Mouse (Mus musculus) adrenal gland, postnatal 10 days (tissue): ENCODE results near the gene Gm20479. TPM values are rescaled to one million over a fixed set of nuclear protein-coding genes. Genes with fewer than 3 reads are reported as not detected.

Experiments used
- DNase-seq: peaks from one replicate; pipeline ENCODE4 v3.0.0; 2021; ENCODE audit warnings: mixed read lengths
- total RNA-seq, 2 experiments: library from RNA; stranded (reverse); gene quantifications; 2 replicates each; pipeline ENCODE4 v1.2.3; 2021

Gm20479 gene
- total RNA-seq, 2 experiments from 2014 or later, result 2.5 TPM; not detected in 1

DNA sequence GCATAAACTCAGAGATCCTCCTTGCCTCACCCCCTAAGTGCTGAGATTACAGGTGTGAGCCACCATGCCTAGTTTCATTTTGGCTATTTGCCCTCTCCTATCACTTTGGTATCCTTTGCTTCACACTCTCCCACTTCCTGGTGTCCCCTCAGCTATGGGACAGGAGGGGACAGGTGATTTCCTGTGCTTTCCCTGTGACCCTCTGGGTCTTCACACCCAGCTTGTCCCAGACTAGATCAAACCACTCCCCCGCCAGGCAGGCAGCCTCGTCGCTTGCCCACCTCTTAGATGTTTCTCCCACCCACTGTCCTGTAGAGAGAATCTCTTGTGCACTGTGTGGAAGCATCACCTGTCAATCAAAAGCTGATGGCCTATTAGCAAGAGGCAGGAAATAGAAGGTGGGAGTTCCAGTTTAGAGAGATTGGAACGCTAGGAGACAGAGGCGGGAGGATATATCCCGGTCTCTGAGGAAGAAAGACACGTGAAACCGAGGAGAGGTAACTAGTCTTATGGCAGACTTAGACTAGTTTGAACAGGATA, 46.2 kb downstream of the Gm20479 start:
- no peak for DNase-seq

DNA sequence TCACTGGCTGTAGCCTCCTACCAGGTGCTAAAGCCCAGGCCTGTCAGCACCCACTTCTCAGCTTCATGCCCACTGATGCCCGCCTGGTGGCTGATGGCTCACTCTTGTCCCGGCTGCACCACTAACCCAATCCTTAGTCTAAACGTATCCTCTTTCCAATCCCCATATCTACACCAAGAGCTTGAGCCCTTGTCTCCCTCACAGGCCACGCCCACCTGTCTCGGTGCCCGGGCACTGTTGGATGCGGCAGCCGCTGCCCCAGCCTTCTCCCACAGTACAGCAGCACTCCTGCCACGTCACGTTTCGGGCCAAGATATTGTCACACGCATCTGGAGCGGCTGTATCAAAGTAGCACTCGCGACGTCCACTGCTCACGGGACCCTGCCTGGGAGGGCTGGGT, 46.9 kb downstream of the Gm20479 start:
- peak; percentile 70 for DNase-seq

DNA sequence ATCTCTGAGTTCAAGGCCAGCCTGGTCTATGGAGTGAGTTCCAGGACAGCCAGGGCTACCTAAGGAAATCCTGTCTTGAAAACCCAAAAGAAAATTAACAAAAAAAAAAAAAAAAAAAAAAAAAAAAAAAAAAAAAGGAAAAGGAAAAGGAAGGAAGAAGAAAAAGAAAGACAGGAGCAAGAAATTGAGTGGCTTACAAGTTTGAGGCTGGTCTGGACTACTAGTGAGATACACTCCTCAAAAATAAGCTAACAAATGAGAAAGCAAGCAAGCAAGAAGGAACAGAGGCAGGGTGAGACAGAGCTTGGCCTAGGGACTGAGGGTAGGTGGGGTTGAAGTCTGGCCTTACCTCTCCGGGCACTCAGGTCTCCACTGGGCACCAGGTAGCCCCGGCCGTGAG, 47.4 kb downstream of the Gm20479 start:
- no peak for DNase-seq

DNA sequence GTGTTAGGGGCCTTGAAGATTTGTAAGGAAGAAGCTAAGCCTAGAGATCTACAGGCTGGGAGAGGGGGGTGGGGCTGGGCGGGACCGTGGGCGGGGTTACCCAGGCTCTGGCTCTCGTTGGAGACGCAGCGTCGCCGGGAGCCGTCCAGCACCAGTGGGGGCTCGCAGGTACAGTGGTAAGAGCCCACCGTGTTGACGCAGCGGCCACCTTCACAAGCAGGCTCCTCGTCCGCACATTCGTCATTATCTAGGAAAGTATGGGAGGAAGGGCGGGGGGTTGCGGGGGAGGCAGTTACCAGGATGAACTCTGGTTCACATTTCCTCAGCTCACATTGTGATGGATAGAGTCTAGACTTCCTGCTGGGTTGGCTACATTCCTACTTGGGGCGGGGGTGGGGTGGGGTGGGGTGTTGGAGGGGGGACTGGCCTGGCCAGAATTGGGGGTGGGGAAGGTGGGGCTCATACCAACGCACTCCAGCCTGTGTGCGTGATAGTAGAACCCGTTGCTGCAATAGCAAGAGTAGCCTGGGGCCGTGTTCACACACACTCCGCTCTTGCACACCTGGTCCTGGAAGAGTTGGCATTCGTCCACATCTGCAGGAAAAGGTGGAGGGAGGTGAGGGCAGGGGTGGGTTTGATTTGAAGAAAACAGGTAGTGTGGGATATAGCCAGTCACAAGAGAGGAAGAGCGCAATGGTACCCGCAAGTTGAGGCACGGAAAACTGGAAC, 48.2 kb downstream of the Gm20479 start:
- no peak for DNase-seq

DNA sequence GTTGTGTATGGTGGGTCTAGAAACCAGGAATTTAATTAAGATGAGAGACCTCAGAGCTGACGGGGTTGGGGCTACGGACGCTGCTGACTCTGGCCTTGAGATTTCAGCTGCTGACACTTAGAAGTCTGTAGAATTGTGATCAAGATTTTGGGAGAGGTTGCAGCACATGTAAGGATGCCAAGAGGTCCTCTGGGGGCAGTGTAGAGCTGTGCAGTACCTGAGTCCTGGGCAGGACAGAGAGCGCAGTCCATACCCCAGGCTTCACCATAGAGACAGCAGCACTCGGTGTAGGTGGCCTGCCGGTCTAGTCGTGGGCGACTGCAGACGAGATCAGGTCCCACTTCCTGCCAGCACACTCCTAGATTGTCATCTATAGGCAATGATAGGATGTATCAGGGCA, 49.7 kb downstream of the Gm20479 start:
- no peak for DNase-seq

DNA sequence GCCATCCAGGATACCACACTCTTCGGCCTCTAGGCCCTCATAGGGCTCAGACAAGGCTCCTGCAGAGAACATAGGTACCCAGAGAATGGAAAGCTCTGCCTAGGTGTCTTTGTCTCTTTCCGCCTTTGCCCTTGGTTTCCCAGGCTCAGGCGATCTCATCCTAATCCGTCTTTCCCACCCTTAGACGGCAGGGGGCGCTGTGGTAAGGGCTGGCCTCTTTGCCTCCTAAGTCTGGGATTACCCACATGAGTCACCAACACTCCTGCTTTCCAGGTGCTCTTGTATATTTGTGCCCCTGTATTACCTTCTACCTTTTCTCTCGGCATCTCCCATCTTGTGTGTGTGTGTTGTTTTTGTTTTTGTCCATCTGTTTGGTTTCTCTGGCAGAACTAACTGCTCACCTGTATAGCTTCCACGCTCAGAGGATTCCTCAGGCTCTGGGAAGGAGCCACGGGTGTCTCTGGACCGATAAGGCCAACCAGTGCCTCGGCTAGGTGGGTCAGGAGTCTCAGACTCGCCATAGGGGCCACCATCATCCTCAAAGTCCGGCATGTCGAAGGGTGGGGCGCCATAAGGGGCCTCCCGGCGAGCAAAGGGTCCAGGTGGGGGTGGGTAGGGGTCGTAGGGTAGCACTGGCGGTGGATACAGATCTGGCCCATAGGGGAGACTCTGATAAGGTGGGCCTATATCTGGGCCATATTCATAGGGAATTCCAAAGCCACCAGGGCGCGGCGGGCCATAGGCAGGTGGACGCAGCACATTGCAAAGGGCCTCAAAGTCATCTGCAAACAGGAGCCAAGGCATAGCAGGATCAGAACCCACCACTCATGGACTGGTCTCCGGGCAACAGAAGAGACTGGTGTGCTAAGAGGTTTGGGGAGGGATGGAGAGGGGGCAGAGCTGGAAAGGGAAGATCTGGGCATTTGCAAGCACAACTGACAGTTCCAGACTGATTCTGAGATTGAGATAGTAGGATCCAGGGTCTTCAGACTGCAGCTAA, 50.8 kb downstream of the Gm20479 start:
- peak; percentile 58 for DNase-seq

DNA sequence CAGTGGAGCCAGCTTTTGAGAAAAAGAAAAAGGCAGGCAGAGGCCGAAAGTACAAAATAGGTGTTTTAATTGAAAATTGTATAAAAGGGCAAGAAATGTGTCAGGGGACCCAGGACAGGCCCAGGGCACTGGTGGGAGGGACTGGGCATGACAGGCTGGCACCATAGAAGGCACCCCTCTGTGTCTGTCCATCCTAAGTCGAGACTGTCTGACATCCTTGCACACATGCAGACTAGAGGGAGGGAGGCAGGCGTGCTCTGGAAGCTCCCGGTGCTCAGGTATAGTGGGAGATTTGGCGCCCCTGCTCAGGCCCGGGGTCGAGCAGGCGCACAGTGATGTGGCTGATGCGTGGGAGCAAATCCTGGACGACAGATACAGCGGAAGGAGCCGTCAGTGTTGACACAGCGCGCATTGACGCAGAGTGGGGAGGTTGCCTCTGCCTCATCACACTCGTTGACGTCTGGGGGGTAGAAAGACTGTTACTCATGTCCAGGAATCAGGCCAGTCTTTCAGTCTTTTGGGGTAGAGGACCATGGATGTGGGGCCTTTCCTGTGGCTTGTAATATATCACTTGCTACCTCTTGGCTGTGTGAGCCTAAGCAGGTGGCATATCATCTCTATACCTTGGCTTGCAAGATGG, 52.0 kb downstream of the Gm20479 start:
- DNase-seq, result no peak

Other genes with a start within 250 kb of the Gm20479 start
- 100 to 1,000 TPM; 291 to 323 TPM for gene Cyp2f2, start 237.5 kb downstream of the Gm20479 start, total RNA-seq
- gene Cyp2t4, start 203.7 kb downstream of the Gm20479 start, total RNA-seq, result not detected
- gene Egln2, start 190.6 kb downstream of the Gm20479 start, total RNA-seq, result 10 to 100 TPM; 88.9 to 90.2 TPM
- 10 to 100 TPM; 36.1 to 42.0 TPM for gene Rab4b, start 178.5 kb downstream of the Gm20479 start, total RNA-seq
- gene Gm21983, start 176.3 kb downstream of the Gm20479 start, total RNA-seq, result not detected
- gene Mia, start 176.3 kb downstream of the Gm20479 start, total RNA-seq, result under 1 TPM in 1 of 2 experiments, not detected in 1; 0.69 TPM
- 10 to 100 TPM; 16.1 to 18.1 TPM for gene BC024978, start 161.6 kb downstream of the Gm20479 start, total RNA-seq
- 10 to 100 TPM; 59.6 to 66.9 TPM for gene Snrpa, start 161.1 kb downstream of the Gm20479 start, total RNA-seq
- 10 to 100 TPM in 1 of 2 experiments, 1 to 10 TPM in 1; 9.6 to 10.5 TPM for gene Itpkc, start 128.8 kb downstream of the Gm20479 start, total RNA-seq
- 10 to 100 TPM; 33.1 to 36.8 TPM for gene Coq8b, start 124.4 kb downstream of the Gm20479 start, total RNA-seq
- gene Numbl, start 99.0 kb downstream of the Gm20479 start, total RNA-seq, result 10 to 100 TPM; 11.3 to 13.6 TPM
- gene Ltbp4, start 19.7 kb downstream of the Gm20479 start, total RNA-seq, result 100 to 1,000 TPM; 107 to 111 TPM
- gene Shkbp1, start 1.4 kb downstream of the Gm20479 start, total RNA-seq, result 10 to 100 TPM; 19.6 to 22.9 TPM
- under 1 TPM; 0.70 to 0.81 TPM for gene Sptbn4, start 90.3 kb upstream of the Gm20479 start, total RNA-seq
- 10 to 100 TPM; 83.4 TPM for gene Blvrb, start 90.6 kb upstream of the Gm20479 start, total RNA-seq
- gene Sertad3, start 116.3 kb upstream of the Gm20479 start, total RNA-seq, result 10 to 100 TPM; 13.5 to 15.6 TPM
- 10 to 100 TPM; 19.0 to 27.9 TPM for gene Sertad1, start 129.5 kb upstream of the Gm20479 start, total RNA-seq
- gene Prx, start 141.9 kb upstream of the Gm20479 start, total RNA-seq, result 1 to 10 TPM; 3.3 to 5.1 TPM
- gene Hipk4, start 165.8 kb upstream of the Gm20479 start, total RNA-seq, result under 1 TPM; 0.24 to 0.67 TPM
- gene Pld3, start 195.8 kb upstream of the Gm20479 start, total RNA-seq, result 10 to 100 TPM; 84.0 to 86.6 TPM
- gene 2310022A10Rik, start 195.8 kb upstream of the Gm20479 start, total RNA-seq, result 10 to 100 TPM; 14.7 to 25.1 TPM
- gene Akt2, start 234.1 kb upstream of the Gm20479 start, total RNA-seq, result 100 to 1,000 TPM; 237 to 317 TPM